Mouse (Mus musculus) mouse embryonic stem cell (cell line): ENCODE data around the gene Irf8.

Experiments
- in situ Hi-C, 2 experiments: fragments of 300-500 bp; cut with MboI; formaldehyde crosslinking; loops; 1 replicate in 1 of 2; 3 replicates in 1 of 2; pipeline ENCODE4 v1.14.3; 2019 to 2020; ENCODE audit warnings: low sequenced_read_pairs in 2 of 2, low pct_unique_long_range_greater_than_20kb in 1 of 2, mixed read lengths in 1 of 2; ENCODE audit not compliant: unreplicated experiment in 1 of 2

The Irf8 gene

DNA sequence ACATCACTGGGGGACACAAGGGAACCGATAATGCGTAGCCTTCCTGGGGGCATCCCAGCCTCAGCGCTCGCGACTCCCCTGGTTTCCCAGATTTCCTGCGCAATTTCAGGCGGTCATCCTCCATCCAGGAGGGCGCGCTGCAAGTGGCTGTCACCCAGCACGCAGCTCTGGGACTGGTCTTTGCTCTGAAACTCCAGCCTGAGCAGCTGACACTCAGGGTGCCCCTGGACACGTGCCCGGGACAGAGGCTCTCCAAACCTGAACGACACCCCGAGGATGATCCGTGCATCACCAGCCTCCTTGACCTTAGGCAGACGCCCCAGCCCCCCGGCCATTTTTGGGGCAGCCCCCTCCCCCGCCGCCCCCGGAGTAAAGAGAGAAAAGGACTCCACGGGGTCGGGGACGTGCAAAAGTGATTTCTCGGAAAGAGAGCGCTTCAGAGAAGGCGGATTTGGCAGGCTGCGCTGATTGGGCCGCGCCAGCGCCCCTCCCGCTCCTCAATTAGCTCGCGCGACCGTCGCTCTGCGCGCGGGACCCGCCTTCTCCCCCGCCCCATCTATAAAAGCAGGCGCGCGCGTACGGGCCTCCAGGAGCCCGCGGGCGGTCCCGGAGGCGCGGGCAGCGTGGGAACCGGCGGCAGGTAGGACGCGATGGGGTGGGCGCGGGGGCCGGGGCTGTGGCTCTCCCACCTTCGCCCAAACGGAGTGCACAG is at the start of gene Irf8:
TSS of gene Irf8 (plus strand) at position 589 of the 712 bp plus-strand sequence.
- in situ Hi-C loops = no loop called here

DNA sequence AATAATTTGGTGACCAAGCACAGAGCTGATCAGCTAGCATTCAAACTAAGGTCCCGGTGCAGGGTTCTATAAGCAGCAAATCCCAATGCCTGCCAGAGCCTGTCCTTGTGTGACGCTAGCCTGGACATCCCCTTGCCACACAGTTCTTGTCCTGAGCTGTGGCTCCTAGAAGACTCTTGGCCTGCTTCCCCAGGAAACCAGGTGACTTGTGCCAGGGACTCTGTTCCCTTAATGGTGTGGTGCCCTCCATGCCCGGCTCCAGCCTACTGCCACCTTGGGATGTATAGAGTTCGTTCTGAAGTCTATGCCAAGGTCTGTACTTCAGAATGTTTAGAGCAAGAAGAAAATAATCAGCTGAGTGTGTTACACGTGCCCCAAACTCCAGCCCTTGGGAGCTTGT is 49.6 kb upstream of the Irf8 start:
- in situ Hi-C loops = loop anchor here (5.0 to 10.0 kb wide), 2 partner anchors 106 to 108 kb away; no protein-coding TSS in a partner anchor

DNA sequence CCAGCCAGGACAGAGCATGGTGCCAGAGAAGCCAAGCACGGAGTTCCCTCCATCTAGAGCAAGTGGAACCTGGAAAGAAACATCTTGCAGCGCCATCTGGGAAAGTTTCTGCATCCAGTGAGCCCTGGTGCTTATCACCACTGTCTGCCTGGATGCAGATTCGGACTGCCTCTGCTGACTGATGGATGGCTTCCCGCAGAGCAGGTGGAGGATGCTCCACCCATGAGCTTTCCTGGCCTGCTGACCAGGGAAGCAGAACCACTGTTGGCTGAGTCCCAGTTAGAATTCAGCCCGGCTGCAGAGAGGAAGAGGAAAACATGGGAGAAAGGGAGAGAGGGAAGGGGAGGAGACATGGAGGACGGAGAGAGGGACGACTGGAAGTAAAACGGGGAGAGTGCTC is 48.4 kb upstream of the Irf8 start:
- in situ Hi-C loops = loop anchor here (5.0 to 10.0 kb wide), 2 partner anchors 105 to 107 kb away; no protein-coding TSS in a partner anchor

DNA sequence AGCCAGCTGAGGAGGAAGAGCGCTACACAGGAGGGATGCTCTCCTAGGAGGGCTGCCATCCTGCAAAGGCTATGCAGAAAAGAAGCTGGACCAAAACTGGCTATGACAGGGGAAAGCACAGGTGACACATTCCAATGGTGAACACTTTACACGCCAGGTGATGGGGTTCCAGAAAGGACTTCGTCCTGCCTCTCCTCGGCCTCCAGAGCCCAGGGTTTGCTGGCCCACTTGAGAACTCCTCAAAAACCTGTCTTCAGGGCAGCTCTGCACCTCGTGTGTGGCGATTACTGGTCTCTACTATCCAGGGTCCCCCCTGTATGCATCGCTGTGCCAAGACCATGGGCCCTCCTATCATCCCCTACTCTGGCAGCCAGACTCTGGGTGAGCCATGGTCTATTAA is 47.6 kb upstream of the Irf8 start:
- in situ Hi-C loops = loop anchor here (5.0 to 10.0 kb wide), 2 partner anchors 104 to 106 kb away; no protein-coding TSS in a partner anchor

DNA sequence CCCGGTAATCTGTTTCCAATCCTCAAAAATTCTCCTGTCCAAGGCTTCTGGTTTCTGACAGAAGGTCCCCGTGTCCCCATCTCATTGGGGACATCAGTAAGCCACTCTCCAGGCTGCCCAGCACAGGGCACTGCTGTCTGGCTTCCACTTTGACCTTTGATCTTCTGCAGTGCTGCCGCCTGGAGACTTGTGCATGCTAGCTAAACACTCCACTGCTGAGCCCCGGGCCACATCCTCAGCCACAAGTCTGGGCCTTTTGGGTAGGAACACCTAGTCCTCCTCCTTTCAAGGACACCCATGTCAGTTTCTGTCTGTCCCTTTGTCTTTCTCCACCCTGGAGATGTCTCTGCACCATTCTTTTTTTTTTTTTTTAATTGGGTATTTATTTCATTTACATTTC is 43.2 kb upstream of the Irf8 start:
- in situ Hi-C loops = no loop called here

DNA sequence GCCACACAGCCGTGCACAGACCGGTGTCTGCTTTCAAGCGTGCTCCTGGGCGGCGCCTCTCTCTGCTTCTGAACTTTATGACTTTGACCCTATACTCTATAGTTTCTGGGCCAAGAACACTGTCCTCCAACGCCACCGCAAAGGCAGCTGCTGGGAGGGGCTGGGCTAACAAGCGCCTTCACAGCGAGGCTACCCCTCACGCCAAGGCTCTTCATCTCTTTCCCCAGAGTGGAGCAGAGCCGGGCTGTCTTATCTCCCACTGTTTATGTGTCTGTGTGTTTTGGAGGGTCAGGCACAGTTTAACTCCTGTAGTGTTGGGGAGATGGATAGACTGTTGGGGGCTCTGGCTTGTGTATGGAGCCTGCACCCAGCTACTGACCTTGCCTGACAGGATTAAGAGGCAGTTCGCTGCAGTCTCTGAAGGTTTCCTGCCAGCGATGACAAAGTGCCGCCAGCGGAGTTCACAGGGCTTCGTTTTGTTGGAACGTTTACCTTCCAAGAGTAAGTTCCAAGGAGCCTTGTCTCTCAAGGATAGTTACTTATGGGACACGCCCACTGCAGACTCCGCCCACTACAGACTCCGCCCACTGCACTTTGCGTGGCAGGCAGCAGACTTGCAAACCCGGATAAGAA is 42.2 kb upstream of the Irf8 start:
- in situ Hi-C loops = no loop called here

DNA sequence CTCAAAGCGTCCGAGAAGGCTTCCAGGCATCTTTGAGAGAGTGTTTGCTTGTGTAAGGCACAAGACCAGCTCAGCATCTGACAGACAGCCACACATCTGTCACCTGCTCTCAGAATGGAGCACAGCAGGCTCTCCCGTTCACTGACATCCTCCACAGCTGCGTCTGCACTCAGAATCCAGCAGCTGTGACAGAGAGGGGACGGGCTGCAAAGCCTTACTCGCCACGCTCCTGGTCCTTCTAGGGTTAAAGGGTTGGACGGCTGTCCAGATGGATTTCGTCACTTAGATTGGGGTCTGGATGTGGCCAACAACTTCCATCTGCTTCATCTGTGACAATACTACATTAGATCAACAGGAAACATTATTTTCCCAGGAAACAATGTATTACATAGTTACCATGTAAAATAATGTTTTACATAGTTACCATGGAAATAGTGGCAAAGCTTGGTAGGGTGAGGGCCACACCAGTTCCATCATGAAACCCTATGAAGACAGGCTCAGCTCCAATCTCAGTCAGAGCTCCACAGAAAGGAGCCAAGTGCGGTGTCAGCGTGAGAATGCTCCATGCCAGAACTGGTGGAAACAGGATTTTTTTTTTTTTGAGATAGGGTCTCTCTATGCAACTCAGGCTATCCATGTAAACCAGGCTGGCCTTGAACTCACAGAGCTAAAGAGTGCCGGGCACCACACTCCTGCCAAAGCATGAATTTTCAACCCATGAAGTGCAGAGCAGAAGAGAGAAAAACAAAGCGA is 39.6 kb upstream of the Irf8 start:
- in situ Hi-C loops = no loop called here

DNA sequence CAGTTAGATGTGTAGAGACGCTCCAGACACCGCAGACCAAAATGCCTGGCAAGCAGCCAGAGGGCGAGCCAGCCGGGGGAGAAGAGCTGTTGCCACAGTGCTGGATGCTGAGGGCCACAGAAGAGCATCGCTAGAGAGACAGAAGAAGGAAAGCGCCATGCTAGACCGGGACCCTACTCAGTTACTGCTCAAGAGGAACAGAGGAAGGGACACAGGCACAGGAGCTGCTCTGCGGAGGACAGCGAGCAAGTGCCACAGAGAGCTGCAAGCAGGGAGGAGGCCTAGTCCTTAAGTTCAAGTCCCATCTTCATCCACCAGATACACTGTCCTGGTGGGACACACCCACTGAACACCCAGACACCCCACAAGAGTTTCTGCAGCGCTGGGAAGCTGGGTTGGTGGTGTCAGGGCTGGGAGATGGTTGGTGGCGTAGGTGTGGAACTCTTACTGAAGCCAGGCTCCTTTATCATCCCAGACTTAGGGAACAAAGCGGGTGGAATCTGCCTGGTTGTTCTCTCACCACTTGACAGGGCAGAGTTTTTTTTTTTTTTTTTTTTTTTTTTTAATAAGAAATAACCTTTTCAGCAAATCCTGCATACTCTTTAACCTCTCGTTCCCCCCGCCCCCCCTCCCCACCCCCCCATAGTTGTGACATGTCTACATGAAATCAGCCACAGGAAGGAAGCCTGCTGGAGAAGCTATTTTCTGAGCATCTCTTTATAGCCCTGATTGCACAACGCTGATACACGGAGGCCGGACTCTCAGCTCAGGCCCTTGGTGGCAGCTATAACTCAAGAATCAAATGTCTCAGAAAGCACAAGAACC is 38.8 kb upstream of the Irf8 start:
- in situ Hi-C loops = no loop called here

DNA sequence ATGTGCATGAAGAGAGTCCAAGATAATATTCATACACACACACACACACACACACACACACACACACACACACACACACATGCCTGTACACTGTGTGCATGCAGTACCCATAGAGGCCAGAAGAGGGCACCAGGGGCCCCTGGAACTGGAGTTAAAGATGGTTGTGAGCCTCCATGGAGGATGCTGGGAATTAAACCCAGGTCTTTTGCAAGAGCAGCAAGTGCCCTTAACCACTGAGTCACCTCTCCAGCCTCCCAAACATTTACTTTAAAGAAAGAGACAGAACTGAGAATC is 38.2 kb upstream of the Irf8 start:
- in situ Hi-C loops = no loop called here

DNA sequence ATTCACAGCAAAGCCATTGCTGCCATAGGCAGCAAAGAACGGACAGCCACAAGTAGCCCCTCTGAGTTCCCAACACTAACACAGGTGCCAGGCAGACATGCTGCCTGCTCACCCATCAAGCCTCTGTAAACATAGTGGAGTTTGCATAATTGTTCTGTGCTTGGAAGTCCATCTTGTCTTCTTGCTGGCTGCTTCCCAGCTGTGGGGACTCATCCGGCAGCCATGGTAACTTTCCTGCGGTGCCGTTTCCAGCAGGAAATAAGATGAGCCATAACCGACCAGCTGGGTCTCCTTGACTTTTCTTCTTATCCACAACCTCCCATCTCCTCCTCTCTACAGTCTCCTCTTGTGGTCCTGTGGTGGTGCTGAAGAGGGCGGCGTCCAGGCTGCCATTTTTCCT is 37.7 kb upstream of the Irf8 start:
- in situ Hi-C loops = no loop called here

DNA sequence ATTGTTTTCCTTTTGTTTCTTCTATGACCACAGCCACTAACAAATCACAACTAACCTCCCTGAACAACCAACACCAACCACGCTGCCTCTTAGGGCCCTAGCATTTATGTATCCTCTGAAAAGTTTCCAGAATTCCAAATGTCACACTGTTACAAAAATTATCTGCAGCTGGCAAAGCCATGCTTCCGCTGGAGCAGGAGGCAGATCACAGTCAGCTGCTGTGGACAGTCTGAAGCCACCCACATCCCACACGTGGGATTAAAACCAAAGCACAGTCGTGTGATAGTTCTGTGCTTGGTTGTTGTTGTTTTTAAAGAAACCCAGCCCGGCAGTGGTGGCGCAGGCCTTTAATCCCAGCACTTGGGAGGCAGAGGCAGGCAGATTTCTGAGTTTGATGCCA is 37.1 kb upstream of the Irf8 start:
- in situ Hi-C loops = no loop called here

DNA sequence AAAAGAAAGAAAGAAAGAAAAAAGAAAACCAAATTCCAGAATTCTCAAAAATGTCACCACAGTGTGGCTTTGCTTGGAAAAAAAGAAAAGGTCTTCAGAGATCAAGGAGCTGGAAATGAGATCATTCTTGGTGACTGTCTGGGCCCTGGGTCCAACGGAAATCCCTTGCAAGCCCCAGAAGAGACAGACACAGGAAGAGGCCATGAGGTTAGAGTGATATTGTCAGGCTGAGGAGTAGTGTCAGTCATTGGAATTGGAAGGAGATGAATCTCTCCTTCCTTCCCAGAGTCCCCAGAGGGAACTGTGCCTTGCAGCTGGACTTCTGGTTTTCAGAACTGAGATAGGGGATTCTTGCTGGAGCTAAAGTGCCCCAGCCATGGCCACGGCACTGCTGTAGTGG is 36.6 kb upstream of the Irf8 start:
- in situ Hi-C loops = no loop called here

DNA sequence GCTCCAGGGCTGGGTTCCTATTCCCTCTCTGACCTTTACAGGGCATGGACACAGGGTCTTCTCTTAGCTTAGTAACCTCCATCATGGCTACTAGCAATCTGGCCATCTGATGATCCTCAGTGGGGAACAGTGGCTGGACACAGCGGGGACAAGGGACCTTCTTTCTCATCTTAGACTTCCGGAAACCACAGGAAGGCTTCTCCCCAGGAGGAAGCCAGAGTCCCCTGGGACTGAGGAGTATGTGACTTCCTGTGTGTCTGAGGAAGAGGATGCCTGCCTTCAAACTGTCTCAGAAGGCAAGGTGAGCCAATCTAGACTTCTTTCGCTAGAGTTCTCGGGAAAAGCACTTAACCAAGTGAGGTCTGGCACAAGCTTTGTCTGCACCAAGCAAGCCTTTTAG is 36.1 kb upstream of the Irf8 start:
- in situ Hi-C loops = no loop called here

DNA sequence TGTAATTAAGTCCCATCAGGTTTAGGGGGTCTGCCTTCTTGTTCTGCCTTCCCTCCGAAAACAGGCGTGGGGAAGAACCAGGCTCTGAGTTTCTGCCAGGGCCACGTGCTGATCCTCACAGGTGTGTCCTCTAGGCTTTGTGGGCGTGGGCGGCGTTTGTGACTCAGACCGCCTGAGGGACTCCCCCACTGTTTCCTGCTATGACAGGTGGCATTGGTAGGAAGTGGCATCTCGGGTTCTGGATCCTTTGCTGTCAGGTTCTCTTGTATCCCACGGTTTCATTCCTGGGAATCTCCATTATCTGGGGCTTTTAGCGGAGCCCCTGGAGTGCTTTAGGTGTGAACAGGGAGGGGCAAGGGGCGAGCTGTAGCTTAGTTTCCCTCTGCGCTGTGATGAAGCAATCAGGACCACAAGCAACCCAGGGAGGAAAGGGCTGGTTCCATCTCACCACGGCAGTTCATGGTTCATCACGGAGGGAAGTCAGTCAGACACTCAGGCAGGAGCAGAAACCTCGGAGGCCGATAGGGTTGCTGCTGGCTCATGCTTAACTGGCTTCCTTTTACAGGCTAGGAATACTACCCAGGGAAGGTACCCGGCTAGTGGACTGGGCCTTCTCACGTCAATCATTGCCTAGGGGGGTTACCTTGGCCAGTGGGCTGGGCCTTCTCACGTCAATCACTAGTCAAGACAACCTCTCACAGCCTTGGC is 34.2 kb upstream of the Irf8 start:
- in situ Hi-C loops = no loop called here

DNA sequence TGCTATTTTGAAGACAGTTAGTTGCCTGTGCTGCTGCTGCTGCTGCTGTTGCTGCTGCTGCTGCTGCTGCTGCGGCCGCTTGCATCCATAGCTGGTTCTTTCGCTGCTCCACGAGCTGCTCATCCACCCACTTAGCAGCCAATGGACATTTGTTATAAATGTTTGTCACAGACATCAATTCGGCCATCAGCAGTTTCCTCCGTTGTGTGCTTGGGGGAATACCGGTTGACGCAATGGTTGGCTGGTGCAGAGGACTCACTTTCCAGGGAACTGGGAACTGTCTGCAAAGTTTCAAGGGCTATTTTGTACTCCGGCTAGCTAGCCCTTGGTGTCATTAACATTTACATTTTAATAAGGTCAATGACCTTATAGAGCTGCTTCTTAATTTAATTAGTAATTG is 32.0 kb upstream of the Irf8 start:
- in situ Hi-C loops = no loop called here

DNA sequence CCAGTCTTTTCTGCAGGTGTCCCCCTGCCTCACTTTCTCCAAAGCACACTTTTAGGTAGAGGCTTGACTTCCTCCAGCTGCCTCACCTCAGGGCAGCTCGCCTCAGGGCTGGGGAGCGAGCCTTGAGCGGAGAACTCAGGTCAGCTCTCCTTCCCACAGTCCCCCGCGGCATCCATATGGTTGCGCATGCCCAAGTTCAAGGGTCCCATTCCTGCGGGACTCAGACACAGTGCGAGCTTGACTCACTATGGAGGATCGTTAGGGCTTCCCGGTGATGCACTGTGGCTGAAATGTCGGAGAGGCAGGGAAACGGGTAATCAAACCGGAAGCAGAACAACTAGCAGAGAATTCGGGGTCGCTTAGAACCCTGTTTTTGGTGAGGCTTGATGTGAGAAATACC is 31.0 kb upstream of the Irf8 start:
- in situ Hi-C loops = no loop called here

DNA sequence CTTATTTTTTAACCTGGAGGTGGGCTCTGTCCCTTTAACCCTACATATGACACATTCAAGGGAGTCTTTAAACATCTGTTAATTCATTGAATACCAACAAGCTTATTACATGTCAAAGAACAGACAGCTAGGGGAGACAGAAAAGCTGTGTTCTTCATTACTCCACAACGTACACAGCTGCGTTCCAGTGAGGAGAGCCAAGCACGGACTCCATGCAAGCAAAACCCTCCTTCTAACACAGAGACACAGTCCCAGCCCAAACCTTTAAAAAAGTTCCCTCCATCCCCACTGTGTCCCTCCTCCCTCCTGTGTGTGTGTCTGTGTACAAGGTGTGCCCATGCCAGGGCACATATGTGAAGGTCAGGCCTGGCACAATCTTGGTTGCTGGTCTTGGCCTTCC is 30.0 kb upstream of the Irf8 start:
- in situ Hi-C loops = no loop called here

DNA sequence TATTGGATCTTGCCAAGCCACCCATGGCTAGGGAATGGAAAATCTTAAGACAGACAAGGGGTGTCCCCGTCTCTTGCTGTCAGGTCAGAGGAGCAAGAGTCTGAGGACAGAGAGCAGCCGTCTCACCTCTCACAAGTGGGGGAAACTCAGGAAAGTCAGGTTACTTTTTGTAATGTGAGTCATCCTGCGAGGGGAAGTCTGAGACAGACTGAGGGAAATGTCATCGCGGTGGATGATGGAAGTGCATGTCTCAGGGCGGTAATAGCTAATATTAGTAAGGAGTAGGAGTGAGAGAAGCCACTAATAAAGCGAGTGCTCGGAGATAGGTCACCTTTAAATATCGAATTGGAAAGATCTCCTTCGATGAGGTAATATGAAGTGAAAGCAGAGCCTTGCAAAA is 27.0 kb upstream of the Irf8 start:
- in situ Hi-C loops = no loop called here
